Mouse (Mus musculus): ENCODE measurements around the gene Ei24. TPM values are rescaled to one million over a fixed set of nuclear protein-coding genes. Genes with fewer than 3 reads are reported as not detected.

Ei24 gene
- polyA plus RNA-seq, 1 experiment from 2014 or later, result 118 TPM

- Histone ChIP-seq H3K27me3 (ENCODE audit: control insufficient read depth, insufficient read depth, low read depth, low read length) (no peaks in the 10 kb centered on the region), H3K4me2 (ENCODE audit: low read length) (peak within 1 kb of the TSS; percentile 58), H3K4me3 (ENCODE audit: low read depth, low read length) (peak within 1 kb of the TSS; percentile 38), H3K9ac (ENCODE audit: low read depth, low read length) (peak within 1 kb of the TSS; percentile 28), H3K4me1 (ENCODE audit: control insufficient read depth, insufficient read depth, low read length) (peaks cover 16% of the 10 kb centered on the region), H3K9me3 (replicated peaks; ENCODE audit: control insufficient read depth, low read length, poor library complexity, severe bottlenecking) (no peaks in the 10 kb centered on the region), H3K27ac (ENCODE audit: low read length) (peak within 1 kb of the TSS; percentile 99), H3K36me3 (ENCODE audit: control insufficient read depth, insufficient read depth, low read length) (no peaks in the 10 kb centered on the region)
- peak; percentile 98 for ATAC-seq
- 0% methylated on average over 8 of the region's 8 CpGs for WGBS
Measured at GRCm38 (mm10) chr9:36821644-36822000, 24.4 kb upstream of the Ei24 start, which contains the start of gene Fez1. TSS of gene Fez1 (plus strand) at chr9:36821864.

DNA sequence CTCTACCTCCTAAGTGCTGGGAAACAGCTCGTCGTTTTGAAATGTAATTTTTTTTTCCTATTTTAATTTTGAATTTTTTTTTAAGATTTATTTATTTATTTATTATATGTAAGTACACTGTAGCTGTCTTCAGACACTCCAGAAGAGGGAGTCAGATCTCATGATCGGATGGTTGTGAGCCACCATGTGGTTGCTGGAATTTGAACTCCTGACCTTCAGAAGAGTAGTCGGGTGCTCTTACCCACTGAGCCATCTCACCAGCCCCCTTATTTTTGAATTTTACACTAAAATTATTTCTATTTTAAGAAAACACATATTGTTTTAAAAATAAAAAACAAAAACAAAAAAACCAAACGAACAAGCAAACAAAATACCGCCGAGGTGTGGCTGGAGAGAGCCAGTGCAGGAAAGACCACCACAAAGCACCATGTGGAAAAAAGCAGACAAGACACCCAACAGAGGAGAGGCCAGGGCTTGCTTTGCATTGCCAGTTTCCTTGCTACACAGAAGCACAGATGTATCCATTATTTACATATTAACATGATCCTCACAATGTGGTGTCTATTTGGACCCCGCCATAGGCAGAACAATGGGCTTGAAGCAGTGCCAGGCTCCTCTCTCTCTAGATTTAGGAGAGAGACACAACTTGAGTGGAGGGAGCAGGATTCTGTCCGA is 23.9 kb upstream of the Ei24 start:
- peak overlapping the region; percentile 28 for H3K9ac ChIP-seq (ENCODE audit: low read depth, low read length)
- peak overlapping the region; percentile 38 for H3K4me3 ChIP-seq (ENCODE audit: low read depth, low read length)
- 14% methylated on average over 9 of the region's 9 CpGs for WGBS
- no peaks in the 10 kb centered on the region for H3K36me3 ChIP-seq (ENCODE audit: control insufficient read depth, insufficient read depth, low read length)
- peak overlapping the region; percentile 58 for H3K4me2 ChIP-seq (ENCODE audit: low read length)
- H3K27me3 ChIP-seq (ENCODE audit: control insufficient read depth, insufficient read depth, low read depth, low read length), result no peaks in the 10 kb centered on the region
- H3K27ac ChIP-seq (ENCODE audit: low read length), result peak overlapping the region; percentile 99
- no peaks in the 10 kb centered on the region for H3K9me3 ChIP-seq (replicated peaks; ENCODE audit: control insufficient read depth, low read length, poor library complexity, severe bottlenecking)
- H3K4me1 ChIP-seq (ENCODE audit: control insufficient read depth, insufficient read depth, low read length), result peaks cover 16% of the 10 kb centered on the region
- ATAC-seq, result peak; percentile 83

- peaks cover 16% of the 10 kb centered on the region for H3K4me1 ChIP-seq (ENCODE audit: control insufficient read depth, insufficient read depth, low read length)
- no peak overlapping the region for H3K4me3 ChIP-seq (ENCODE audit: low read depth, low read length)
- no peaks in the 10 kb centered on the region for H3K9me3 ChIP-seq (replicated peaks; ENCODE audit: control insufficient read depth, low read length, poor library complexity, severe bottlenecking)
- ATAC-seq, result no peak
- no peak overlapping the region for H3K9ac ChIP-seq (ENCODE audit: low read depth, low read length)
- H3K27ac ChIP-seq (ENCODE audit: low read length), result no peak overlapping the region
- no peaks in the 10 kb centered on the region for H3K27me3 ChIP-seq (ENCODE audit: control insufficient read depth, insufficient read depth, low read depth, low read length)
- no peak overlapping the region for H3K4me2 ChIP-seq (ENCODE audit: low read length)
- H3K36me3 ChIP-seq (ENCODE audit: control insufficient read depth, insufficient read depth, low read length), result no peaks in the 10 kb centered on the region
- 47% methylated on average over 4 of the region's 4 CpGs for WGBS
Measured at GRCm38 (mm10) chr9:36818905-36819304, 21.7 kb upstream of the Ei24 start.

DNA sequence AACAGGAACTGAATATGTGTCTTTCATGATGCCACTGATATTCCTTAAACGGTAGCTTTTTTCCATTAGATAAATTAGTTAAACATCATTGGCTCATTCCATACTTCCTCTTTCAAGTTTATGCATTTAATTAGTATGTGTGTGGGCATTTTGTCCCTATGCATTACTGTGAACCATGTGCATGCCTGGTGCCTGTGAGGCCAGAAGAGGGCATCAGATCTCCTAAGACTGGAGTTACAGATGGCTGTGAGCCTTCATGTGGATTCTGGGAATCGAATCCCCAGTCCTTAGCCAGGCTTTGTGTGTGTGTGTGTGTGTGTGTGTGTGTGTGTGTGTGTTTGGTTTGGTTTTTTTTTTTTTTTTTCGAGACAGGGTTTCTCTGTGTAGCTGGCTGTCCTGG is 17.3 kb upstream of the Ei24 start:
- Histone ChIP-seq H3K27ac (ENCODE audit: low read length) (no peak overlapping the region), H3K9me3 (replicated peaks; ENCODE audit: control insufficient read depth, low read length, poor library complexity, severe bottlenecking) (no peaks in the 10 kb centered on the region), H3K36me3 (ENCODE audit: control insufficient read depth, insufficient read depth, low read length) (no peaks in the 10 kb centered on the region), H3K4me2 (ENCODE audit: low read length) (no peak overlapping the region), H3K4me3 (ENCODE audit: low read depth, low read length) (no peak overlapping the region), H3K9ac (ENCODE audit: low read depth, low read length) (no peak overlapping the region), H3K27me3 (ENCODE audit: control insufficient read depth, insufficient read depth, low read depth, low read length) (no peaks in the 10 kb centered on the region), H3K4me1 (ENCODE audit: control insufficient read depth, insufficient read depth, low read length) (no peaks in the 10 kb centered on the region)
- ATAC-seq, result no peak
- WGBS, result 72% methylated on average over 3 of the region's 3 CpGs

- Histone ChIP-seq H3K27me3 (ENCODE audit: control insufficient read depth, insufficient read depth, low read depth, low read length) (no peaks in the 10 kb centered on the region), H3K9ac (ENCODE audit: low read depth, low read length) (no peak overlapping the region)
- WGBS, result 93% methylated on average over 5 of the region's 5 CpGs
Measured at GRCm38 (mm10) chr9:36808126-36808785, 11.1 kb upstream of the Ei24 start.

DNA sequence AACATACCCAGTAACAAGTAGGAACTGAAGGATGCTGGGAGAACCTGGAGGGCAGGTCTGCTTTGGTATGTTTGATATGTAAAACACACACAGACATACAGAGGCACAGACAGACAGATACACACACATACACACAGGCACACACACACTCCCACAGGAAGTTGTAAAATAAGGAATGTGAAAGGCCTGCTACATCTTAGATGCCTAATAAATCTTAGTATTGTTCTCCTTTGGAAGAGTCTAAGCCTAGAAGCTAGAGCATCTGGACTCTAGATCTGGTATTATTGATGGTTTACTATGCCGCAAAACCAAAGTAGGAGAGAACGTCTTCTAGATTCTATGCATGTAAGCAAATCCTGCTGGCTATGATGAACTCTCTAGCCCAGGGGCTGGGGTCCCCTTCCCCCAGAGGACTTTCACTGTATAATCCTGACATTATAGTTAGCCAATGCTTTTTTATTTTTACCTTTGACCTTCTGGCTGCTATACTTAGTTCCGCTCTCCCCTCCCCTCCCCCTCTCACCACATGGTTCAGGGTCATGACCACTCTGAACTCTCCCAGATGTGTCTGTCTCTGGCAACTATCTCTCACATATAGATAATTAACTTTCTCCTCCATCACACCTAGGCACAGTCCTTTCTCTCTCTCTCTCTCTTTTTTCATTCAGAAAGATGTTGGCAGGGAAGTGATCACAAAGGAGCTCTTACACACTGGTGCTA is 8.2 kb upstream of the Ei24 start:
- 89% methylated on average over 3 of the region's 3 CpGs for WGBS
- Histone ChIP-seq H3K4me3 (ENCODE audit: low read depth, low read length) (no peak overlapping the region), H3K27me3 (ENCODE audit: control insufficient read depth, insufficient read depth, low read depth, low read length) (no peaks in the 10 kb centered on the region), H3K27ac (ENCODE audit: low read length) (no peak overlapping the region), H3K4me2 (ENCODE audit: low read length) (no peak overlapping the region), H3K9ac (ENCODE audit: low read depth, low read length) (no peak overlapping the region), H3K36me3 (ENCODE audit: control insufficient read depth, insufficient read depth, low read length) (no peaks in the 10 kb centered on the region), H3K4me1 (ENCODE audit: control insufficient read depth, insufficient read depth, low read length) (no peaks in the 10 kb centered on the region), H3K9me3 (replicated peaks; ENCODE audit: control insufficient read depth, low read length, poor library complexity, severe bottlenecking) (no peaks in the 10 kb centered on the region)
- ATAC-seq, result no peak

More at GRCm38 (mm10) chr9:36808126-36808785, 11.1 kb upstream of the Ei24 start:
- Histone ChIP-seq H3K9me3 (replicated peaks; ENCODE audit: control insufficient read depth, low read length, poor library complexity, severe bottlenecking) (no peaks in the 10 kb centered on the region), H3K36me3 (ENCODE audit: control insufficient read depth, insufficient read depth, low read length) (no peaks in the 10 kb centered on the region), H3K4me1 (ENCODE audit: control insufficient read depth, insufficient read depth, low read length) (no peaks in the 10 kb centered on the region), H3K27ac (ENCODE audit: low read length) (no peak overlapping the region), H3K4me3 (ENCODE audit: low read depth, low read length) (no peak overlapping the region), H3K4me2 (ENCODE audit: low read length) (no peak overlapping the region)
- ATAC-seq, result no peak

DNA sequence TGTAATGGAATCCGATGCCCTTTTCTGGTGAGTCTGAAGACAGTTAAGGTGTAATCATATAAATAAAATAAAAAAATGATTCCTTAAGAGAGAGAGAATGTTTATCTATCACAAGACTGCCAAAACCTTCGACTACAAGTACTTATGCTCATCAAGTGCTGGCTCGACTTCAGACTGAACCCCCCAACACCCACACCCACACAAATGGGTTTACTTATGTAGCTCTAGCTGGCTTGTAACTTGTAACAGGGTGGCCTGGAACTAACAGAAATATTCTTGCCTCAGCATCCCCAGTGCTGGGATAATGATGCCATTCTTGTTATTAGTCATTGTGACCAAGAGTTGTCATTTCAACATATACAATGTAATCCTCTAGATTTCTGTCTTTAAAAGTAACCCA is 6.7 kb upstream of the Ei24 start:
- Histone ChIP-seq H3K9ac (ENCODE audit: low read depth, low read length) (no peak overlapping the region), H3K9me3 (replicated peaks; ENCODE audit: control insufficient read depth, low read length, poor library complexity, severe bottlenecking) (no peaks in the 10 kb centered on the region), H3K4me1 (ENCODE audit: control insufficient read depth, insufficient read depth, low read length) (no peaks in the 10 kb centered on the region), H3K4me2 (ENCODE audit: low read length) (no peak overlapping the region), H3K27ac (ENCODE audit: low read length) (no peak overlapping the region), H3K27me3 (ENCODE audit: control insufficient read depth, insufficient read depth, low read depth, low read length) (no peaks in the 10 kb centered on the region), H3K4me3 (ENCODE audit: low read depth, low read length) (no peak overlapping the region), H3K36me3 (ENCODE audit: control insufficient read depth, insufficient read depth, low read length) (no peaks in the 10 kb centered on the region)
- WGBS, result 82% methylated on average over 3 of the region's 3 CpGs
- ATAC-seq, result no peak

DNA sequence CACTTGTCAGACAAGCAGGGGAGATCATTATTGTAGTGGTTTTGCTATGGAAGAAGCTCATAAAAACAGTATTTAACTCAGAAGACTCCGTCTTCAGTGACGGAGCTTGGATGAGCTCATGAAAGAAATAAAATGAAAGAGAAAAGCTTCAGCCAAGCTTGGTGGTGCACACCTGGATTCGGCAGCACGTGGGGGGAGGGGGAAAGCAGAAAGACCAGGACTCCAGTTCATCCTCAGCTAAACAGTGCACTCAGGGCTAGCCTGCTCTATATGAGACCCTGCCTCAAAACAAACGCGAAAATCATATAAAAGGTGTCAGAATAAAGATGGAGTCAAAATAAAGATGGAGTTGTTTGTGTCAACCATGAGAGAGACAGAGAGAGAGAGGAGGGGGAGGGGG is 6.2 kb upstream of the Ei24 start:
- H3K9ac ChIP-seq (ENCODE audit: low read depth, low read length), result no peak overlapping the region
- WGBS, result 80% methylated on average over 6 of the region's 6 CpGs
- H3K4me1 ChIP-seq (ENCODE audit: control insufficient read depth, insufficient read depth, low read length), result no peaks in the 10 kb centered on the region
- no peaks in the 10 kb centered on the region for H3K36me3 ChIP-seq (ENCODE audit: control insufficient read depth, insufficient read depth, low read length)
- no peak for ATAC-seq
- no peak overlapping the region for H3K27ac ChIP-seq (ENCODE audit: low read length)
- H3K27me3 ChIP-seq (ENCODE audit: control insufficient read depth, insufficient read depth, low read depth, low read length), result no peaks in the 10 kb centered on the region
- H3K9me3 ChIP-seq (replicated peaks; ENCODE audit: control insufficient read depth, low read length, poor library complexity, severe bottlenecking), result no peaks in the 10 kb centered on the region
- H3K4me3 ChIP-seq (ENCODE audit: low read depth, low read length), result no peak overlapping the region
- H3K4me2 ChIP-seq (ENCODE audit: low read length), result no peak overlapping the region

GRCm38 (mm10) chr9:36802951-36803350 is 5.8 kb upstream of the Ei24 start:
- Histone ChIP-seq H3K4me1 (ENCODE audit: control insufficient read depth, insufficient read depth, low read length) (no peaks in the 10 kb centered on the region), H3K27ac (ENCODE audit: low read length) (no peak overlapping the region), H3K9ac (ENCODE audit: low read depth, low read length) (no peak overlapping the region), H3K27me3 (ENCODE audit: control insufficient read depth, insufficient read depth, low read depth, low read length) (no peaks in the 10 kb centered on the region), H3K36me3 (ENCODE audit: control insufficient read depth, insufficient read depth, low read length) (no peaks in the 10 kb centered on the region), H3K4me3 (ENCODE audit: low read depth, low read length) (no peak overlapping the region), H3K4me2 (ENCODE audit: low read length) (no peak overlapping the region), H3K9me3 (replicated peaks; ENCODE audit: control insufficient read depth, low read length, poor library complexity, severe bottlenecking) (no peaks in the 10 kb centered on the region)
- no peak for ATAC-seq
- WGBS, result 86% methylated on average over 3 of the region's 3 CpGs
